Mouse (Mus musculus): Measurements from ENCODE around the gene Cdc37l1. TPM values are rescaled to one million over a fixed set of nuclear protein-coding genes. Genes with fewer than 3 reads are reported as not detected.
A peak's percentile ranks its signal among the peaks of the same experiment; 100 is the strongest.

Gene Cdc37l1
- polyA plus RNA-seq, 1 experiment from 2014 or later, result 48.8 TPM

DNA sequence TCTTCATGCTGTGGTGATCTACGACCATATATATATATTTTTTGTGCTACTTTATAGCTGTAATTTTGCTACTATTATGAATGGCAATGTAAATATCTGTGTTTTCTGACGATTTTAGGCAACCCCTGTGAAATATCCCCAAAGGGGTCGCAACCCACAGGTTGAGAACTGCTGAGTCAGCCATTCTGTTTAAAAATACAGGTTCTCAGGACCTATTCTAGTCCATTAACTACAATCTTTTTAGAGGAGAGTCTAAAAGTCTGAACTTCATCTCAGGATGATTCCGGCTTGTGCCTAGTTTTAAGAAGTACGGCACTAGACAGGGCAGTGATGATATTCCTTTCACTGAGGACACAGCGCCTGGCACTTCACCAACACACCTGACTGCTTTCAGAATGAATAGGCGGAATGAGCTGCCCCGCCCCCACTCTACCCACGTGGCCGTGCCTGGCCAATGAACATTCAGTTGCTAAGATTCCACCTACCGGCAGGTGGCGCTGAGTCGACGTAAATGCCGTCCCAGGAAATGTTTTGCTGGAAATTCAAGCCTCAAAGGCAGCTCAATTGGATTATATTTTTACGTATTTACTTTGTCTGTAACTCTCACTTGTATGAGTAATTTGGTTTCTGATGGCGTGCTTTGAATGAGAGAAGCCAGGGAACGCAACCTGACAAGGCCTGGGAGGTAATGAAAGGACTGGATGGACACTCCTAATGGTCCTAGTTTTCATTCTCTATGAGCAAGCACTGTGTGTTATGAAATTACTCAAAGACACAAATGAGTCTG is 73.6 kb downstream of the Cdc37l1 start:
- H3K4me3 ChIP-seq (replicated peaks), result no peak overlapping the region

GRCm38 (mm10) chr19:29064451-29065102 is 74.4 kb downstream of the Cdc37l1 start:
- no peaks in the 10 kb centered on the region for H3K36me3 ChIP-seq
- H3K4me1 ChIP-seq (replicated peaks), result peaks cover 26% of the 10 kb centered on the region
- no peak overlapping the region for H3K9ac ChIP-seq (replicated peaks)
- no peak overlapping the region for H3K4me3 ChIP-seq (replicated peaks)
- peak overlapping the region; percentile 36; the same call in 1 of the 2 replicates for H3K4me2 ChIP-seq
- H3K27me3 ChIP-seq, result no peaks in the 10 kb centered on the region
- 0 out of 2 replicates have a peak overlapping the region, but pooled peaks have one; percentile 12 for H3K27ac ChIP-seq
- no peak for ATAC-seq (ENCODE audit: insufficient number of reproducible peaks, insufficient read depth, low FRiP score, low TSS enrichment, low read depth)
- WGBS, result 59% methylated on average over 9 of the region's 9 CpGs
- H3K9me3 ChIP-seq, result no peaks in the 10 kb centered on the region

More for the DNA sequence above, 73.6 kb downstream of the Cdc37l1 start:
- H3K4me1 ChIP-seq (replicated peaks), result peaks cover 18% of the 10 kb centered on the region
- H3K9me3 ChIP-seq, result no peaks in the 10 kb centered on the region
- H3K27me3 ChIP-seq, result no peaks in the 10 kb centered on the region
- ATAC-seq (ENCODE audit: insufficient number of reproducible peaks, insufficient read depth, low FRiP score, low TSS enrichment, low read depth), result no peak; the same call in 1 of the 2 replicates
- 0 out of 2 replicates have a peak overlapping the region, but pooled peaks have one; percentile 12 for H3K27ac ChIP-seq
- WGBS, result 17% methylated on average over 18 of the region's 18 CpGs
- H3K4me2 ChIP-seq, result peak overlapping the region; percentile 36
- no peaks in the 10 kb centered on the region for H3K36me3 ChIP-seq
- no peak overlapping the region for H3K9ac ChIP-seq (replicated peaks)

GRCm38 (mm10) chr19:29066981-29067471 is 76.9 kb downstream of the Cdc37l1 start:
- peak overlapping the region; percentile 37 for H3K4me2 ChIP-seq
- no peaks in the 10 kb centered on the region for H3K27me3 ChIP-seq
- no peak overlapping the region for H3K4me3 ChIP-seq (replicated peaks)
- H3K4me1 ChIP-seq (replicated peaks), result peaks cover 19% of the 10 kb centered on the region
- H3K9me3 ChIP-seq, result no peaks in the 10 kb centered on the region
- H3K9ac ChIP-seq (replicated peaks), result no peak overlapping the region
- ATAC-seq (ENCODE audit: insufficient number of reproducible peaks, insufficient read depth, low FRiP score, low TSS enrichment, low read depth), result no peak
- no peak overlapping the region for H3K27ac ChIP-seq
- 17% methylated on average over 11 of the region's 11 CpGs for WGBS
- no peaks in the 10 kb centered on the region for H3K36me3 ChIP-seq

DNA sequence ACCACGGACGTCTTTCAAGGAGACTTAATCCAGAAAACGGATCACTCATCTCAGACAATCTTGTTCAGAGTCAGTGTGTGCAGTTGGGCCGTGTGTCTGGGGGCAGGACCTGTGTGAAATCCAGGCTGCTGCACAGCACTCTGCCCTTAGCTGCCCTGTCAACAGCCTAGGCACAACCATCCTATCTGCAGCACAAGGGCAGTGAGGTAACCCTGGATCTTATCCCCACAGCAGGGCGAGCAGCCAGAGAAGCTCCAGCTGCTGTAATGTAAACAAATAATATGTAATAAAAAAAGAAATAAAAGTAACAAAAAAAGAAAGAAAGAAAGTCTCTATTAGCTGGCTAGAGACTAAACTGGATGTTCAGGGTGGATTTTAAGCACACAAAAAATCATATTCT is 79.0 kb downstream of the Cdc37l1 start:
- no peaks in the 10 kb centered on the region for H3K27me3 ChIP-seq
- H3K9ac ChIP-seq (replicated peaks), result peak overlapping the region; percentile 34; the same call in 1 of the 2 replicates
- H3K36me3 ChIP-seq, result no peaks in the 10 kb centered on the region
- WGBS, result 72% methylated on average over 5 of the region's 5 CpGs
- H3K27ac ChIP-seq, result peak overlapping the region; percentile 35; the same call in 1 of the 2 replicates
- H3K9me3 ChIP-seq, result no peaks in the 10 kb centered on the region
- H3K4me1 ChIP-seq (replicated peaks), result peaks cover 19% of the 10 kb centered on the region
- ATAC-seq (ENCODE audit: insufficient number of reproducible peaks, insufficient read depth, low FRiP score, low TSS enrichment, low read depth), result no peak
- no peak overlapping the region for H3K4me3 ChIP-seq (replicated peaks)
- no peak overlapping the region for H3K4me2 ChIP-seq

DNA sequence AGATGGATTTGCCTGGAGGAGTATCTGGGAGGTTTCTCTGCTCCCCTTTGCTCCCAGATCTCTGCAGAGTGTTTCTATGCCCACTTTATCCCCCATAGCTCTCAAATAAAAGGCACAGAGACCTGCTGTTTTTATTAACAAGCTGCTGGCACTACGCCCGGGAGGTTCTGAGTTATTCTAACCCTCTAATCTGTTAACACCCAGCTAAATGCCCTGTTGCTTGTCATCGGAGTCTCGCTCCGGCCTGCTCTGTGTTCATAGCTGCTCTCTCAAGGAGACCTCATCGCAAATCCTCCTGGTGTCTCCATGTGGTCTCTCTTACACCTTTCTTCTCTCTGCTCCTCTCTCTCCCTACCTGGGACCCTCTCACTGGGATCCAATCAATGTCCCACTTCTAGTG is 84.7 kb downstream of the Cdc37l1 start:
- Histone ChIP-seq H3K4me3 (replicated peaks) (no peak overlapping the region), H3K9me3 (no peaks in the 10 kb centered on the region), H3K36me3 (no peaks in the 10 kb centered on the region), H3K9ac (replicated peaks) (no peak overlapping the region), H3K27me3 (no peaks in the 10 kb centered on the region), H3K4me2 (no peak overlapping the region), H3K27ac (peak overlapping the region; percentile 26; the same call in 1 of the 2 replicates), H3K4me1 (replicated peaks) (peaks cover 15% of the 10 kb centered on the region)
- ATAC-seq (ENCODE audit: insufficient number of reproducible peaks, insufficient read depth, low FRiP score, low TSS enrichment, low read depth), result no peak
- WGBS, result 56% methylated on average over 6 of the region's 6 CpGs

Other genes starting within 250 kb of the Cdc37l1 start
- gene Slc1a1, start 155.3 kb upstream of the Cdc37l1 start, polyA plus RNA-seq (2016; fragmentation: Nextera tagmentation; extraction: Ambion mirVana), result 0.34 and 0.67 TPM in 2 replicates
- gene Plpp6, start 26.4 kb upstream of the Cdc37l1 start, polyA plus RNA-seq (2016; fragmentation: Nextera tagmentation; extraction: Ambion mirVana), result 5.3 and 6.7 TPM in 2 replicates
- gene 4430402I18Rik, start 22.6 kb upstream of the Cdc37l1 start, polyA plus RNA-seq (2016; fragmentation: Nextera tagmentation; extraction: Ambion mirVana), result 0.33 and 0.44 TPM in 2 replicates
- 71.8 and 73.2 TPM in 2 replicates for gene Ak3, start 57.6 kb downstream of the Cdc37l1 start, polyA plus RNA-seq (2016; fragmentation: Nextera tagmentation; extraction: Ambion mirVana)
- gene Rcl1, start 111.0 kb downstream of the Cdc37l1 start, polyA plus RNA-seq (2016; fragmentation: Nextera tagmentation; extraction: Ambion mirVana), result 59.3 and 61.5 TPM in 2 replicates